Mouse (Mus musculus): Measurements from ENCODE around the gene Fkbp15. TPM values are rescaled to one million over a fixed set of nuclear protein-coding genes. Genes with fewer than 3 reads are reported as not detected.
A peak's percentile ranks its signal among the peaks of the same experiment; 100 is the strongest.

The Fkbp15 gene
- polyA plus RNA-seq, 1 experiment from 2014 or later: 19.6 TPM

DNA sequence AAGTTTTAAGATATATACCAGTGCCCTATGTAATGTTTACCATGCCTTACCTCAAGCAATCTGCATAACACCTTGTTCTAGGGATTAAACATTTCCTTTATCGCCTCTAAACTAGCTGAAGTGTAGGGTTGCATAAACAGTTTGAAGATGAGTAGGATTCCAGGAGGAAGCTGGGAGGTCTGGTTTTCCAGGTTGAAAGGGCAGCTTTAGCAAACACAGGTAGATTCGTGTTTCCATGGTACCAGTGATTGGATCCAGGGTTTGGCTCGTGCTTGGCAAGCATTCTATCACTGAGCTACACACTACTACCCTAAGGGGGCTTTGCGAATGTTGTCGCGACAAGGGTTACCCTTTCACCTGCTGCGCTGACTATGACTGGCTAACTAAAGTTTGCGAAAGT, 4.0 kb upstream of the Fkbp15 start:
- peaks cover 12% of the 10 kb centered on the region for H3K4me1 ChIP-seq
- WGBS: 96% methylated on average over 8 of the region's 8 CpGs
- H3K4me3 ChIP-seq: no peak overlapping the region

GRCm38 (mm10) chr4:62362437-62362836, 2.1 kb upstream of the Fkbp15 start:
- no peak overlapping the region for H3K4me3 ChIP-seq
- peaks cover 14% of the 10 kb centered on the region for H3K4me1 ChIP-seq
- H3K36me3 ChIP-seq: no peaks in the 10 kb centered on the region
- H3K27ac ChIP-seq: no peak overlapping the region
- no peaks in the 10 kb centered on the region for H3K27me3 ChIP-seq (ENCODE audit: low read depth, poor library complexity, severe bottlenecking)
- no peak for DNase-seq (ENCODE audit: low spot score)
- 91% methylated on average over 2 of the region's 2 CpGs for WGBS
- no peaks in the 10 kb centered on the region for H3K9me3 ChIP-seq (replicated peaks)

More for the DNA sequence above, 4.0 kb upstream of the Fkbp15 start:
- no peaks in the 10 kb centered on the region for H3K9me3 ChIP-seq (replicated peaks)
- no peaks in the 10 kb centered on the region for H3K36me3 ChIP-seq
- DNase-seq (ENCODE audit: low spot score): no peak
- H3K27me3 ChIP-seq (ENCODE audit: low read depth, poor library complexity, severe bottlenecking): no peaks in the 10 kb centered on the region
- no peak overlapping the region for H3K27ac ChIP-seq

GRCm38 (mm10) chr4:62361997-62362396, 1.6 kb upstream of the Fkbp15 start:
- H3K36me3 ChIP-seq: no peaks in the 10 kb centered on the region
- 86% methylated on average over 1 of the region's 1 CpGs for WGBS
- no peak overlapping the region for H3K27ac ChIP-seq
- no peak for DNase-seq (ENCODE audit: low spot score)
- peaks cover 14% of the 10 kb centered on the region for H3K4me1 ChIP-seq
- peak overlapping the region; percentile 72 for H3K4me3 ChIP-seq
- H3K9me3 ChIP-seq (replicated peaks): no peaks in the 10 kb centered on the region
- H3K27me3 ChIP-seq (ENCODE audit: low read depth, poor library complexity, severe bottlenecking): no peaks in the 10 kb centered on the region

GRCm38 (mm10) chr4:62361571-62361970, 1.2 kb upstream of the Fkbp15 start:
- H3K27ac ChIP-seq: no peak overlapping the region
- no peaks in the 10 kb centered on the region for H3K36me3 ChIP-seq
- no peaks in the 10 kb centered on the region for H3K27me3 ChIP-seq (ENCODE audit: low read depth, poor library complexity, severe bottlenecking)
- WGBS: 65% methylated on average over 6 of the region's 6 CpGs
- DNase-seq (ENCODE audit: low spot score): no peak
- H3K9me3 ChIP-seq (replicated peaks): no peaks in the 10 kb centered on the region
- H3K4me1 ChIP-seq: peaks cover 14% of the 10 kb centered on the region
- H3K4me3 ChIP-seq: peak overlapping the region; percentile 72

- under 1% methylated on average over 22 of the region's 22 CpGs for WGBS
- Histone ChIP-seq H3K27me3 (ENCODE audit: low read depth, poor library complexity, severe bottlenecking) (no peaks in the 10 kb centered on the region), H3K9me3 (replicated peaks) (no peaks in the 10 kb centered on the region), H3K36me3 (no peaks in the 10 kb centered on the region), H3K4me3 (peak overlapping the region; percentile 72), H3K27ac (peak overlapping the region; percentile 85), H3K4me1 (peaks cover 14% of the 10 kb centered on the region)
- no peak for DNase-seq (ENCODE audit: low spot score)
Measured at GRCm38 (mm10) chr4:62360805-62361455, 582 bp upstream of the Fkbp15 start.

GRCm38 (mm10) chr4:62359256-62359775, 1.0 kb downstream of the Fkbp15 start:
- H3K27ac ChIP-seq: no peak overlapping the region
- no peak for DNase-seq (ENCODE audit: low spot score)
- 51% methylated on average over 7 of the region's 7 CpGs for WGBS
- H3K27me3 ChIP-seq (ENCODE audit: low read depth, poor library complexity, severe bottlenecking): no peaks in the 10 kb centered on the region
- no peaks in the 10 kb centered on the region for H3K36me3 ChIP-seq
- peaks cover 14% of the 10 kb centered on the region for H3K4me1 ChIP-seq
- no peaks in the 10 kb centered on the region for H3K9me3 ChIP-seq (replicated peaks)
- H3K4me3 ChIP-seq: peak overlapping the region; percentile 72

- Histone ChIP-seq H3K4me3 (no peak overlapping the region), H3K27ac (no peak overlapping the region), H3K36me3 (no peaks in the 10 kb centered on the region), H3K4me1 (peaks cover 14% of the 10 kb centered on the region), H3K27me3 (ENCODE audit: low read depth, poor library complexity, severe bottlenecking) (no peaks in the 10 kb centered on the region), H3K9me3 (replicated peaks) (no peaks in the 10 kb centered on the region)
- WGBS: 89% methylated on average over 1 of the region's 1 CpGs
- no peak for DNase-seq (ENCODE audit: low spot score)
Measured at GRCm38 (mm10) chr4:62357631-62358148, 2.7 kb downstream of the Fkbp15 start.

GRCm38 (mm10) chr4:62349371-62349770, 11.0 kb downstream of the Fkbp15 start:
- no peak for DNase-seq (ENCODE audit: low spot score)
- H3K4me1 ChIP-seq: no peaks in the 10 kb centered on the region
- H3K27ac ChIP-seq: no peak overlapping the region
- no peak overlapping the region for H3K4me3 ChIP-seq
- H3K9me3 ChIP-seq (replicated peaks): no peaks in the 10 kb centered on the region
- 96% methylated on average over 2 of the region's 2 CpGs for WGBS
- peaks cover 16% of the 10 kb centered on the region for H3K36me3 ChIP-seq
- H3K27me3 ChIP-seq (ENCODE audit: low read depth, poor library complexity, severe bottlenecking): no peaks in the 10 kb centered on the region

DNA sequence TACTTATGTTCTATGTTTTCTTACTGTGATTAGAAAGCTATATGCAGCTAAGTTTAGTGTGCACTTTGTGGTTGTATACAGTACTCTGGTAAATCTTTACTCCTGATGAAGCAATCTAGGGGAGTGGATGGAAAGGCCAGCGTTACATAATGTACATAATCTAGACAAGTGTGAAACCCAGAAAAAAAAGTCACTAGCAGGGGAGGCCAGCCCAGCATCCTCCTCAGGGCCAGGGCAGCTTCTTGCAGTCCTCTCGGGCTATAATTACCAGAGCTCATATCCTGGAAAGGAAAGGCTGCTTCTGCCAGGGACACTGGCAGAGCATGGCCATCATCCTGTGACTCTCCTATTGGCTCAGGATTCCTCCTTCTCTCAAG, 12.0 kb downstream of the Fkbp15 start:
- no peak overlapping the region for H3K27ac ChIP-seq
- no peak for DNase-seq (ENCODE audit: low spot score)
- WGBS: 75% methylated on average over 2 of the region's 2 CpGs
- H3K36me3 ChIP-seq: peaks cover 23% of the 10 kb centered on the region
- H3K9me3 ChIP-seq (replicated peaks): no peaks in the 10 kb centered on the region
- H3K27me3 ChIP-seq (ENCODE audit: low read depth, poor library complexity, severe bottlenecking): no peaks in the 10 kb centered on the region
- no peaks in the 10 kb centered on the region for H3K4me1 ChIP-seq
- no peak overlapping the region for H3K4me3 ChIP-seq

- H3K36me3 ChIP-seq: peaks cover 23% of the 10 kb centered on the region
- H3K27me3 ChIP-seq (ENCODE audit: low read depth, poor library complexity, severe bottlenecking): no peaks in the 10 kb centered on the region
- 85% methylated on average over 9 of the region's 9 CpGs for WGBS
- no peak for DNase-seq (ENCODE audit: low spot score)
- H3K9me3 ChIP-seq (replicated peaks): no peaks in the 10 kb centered on the region
- H3K27ac ChIP-seq: no peak overlapping the region
- H3K4me1 ChIP-seq: no peaks in the 10 kb centered on the region
- no peak overlapping the region for H3K4me3 ChIP-seq
Measured at GRCm38 (mm10) chr4:62347605-62348328, 12.6 kb downstream of the Fkbp15 start.

DNA sequence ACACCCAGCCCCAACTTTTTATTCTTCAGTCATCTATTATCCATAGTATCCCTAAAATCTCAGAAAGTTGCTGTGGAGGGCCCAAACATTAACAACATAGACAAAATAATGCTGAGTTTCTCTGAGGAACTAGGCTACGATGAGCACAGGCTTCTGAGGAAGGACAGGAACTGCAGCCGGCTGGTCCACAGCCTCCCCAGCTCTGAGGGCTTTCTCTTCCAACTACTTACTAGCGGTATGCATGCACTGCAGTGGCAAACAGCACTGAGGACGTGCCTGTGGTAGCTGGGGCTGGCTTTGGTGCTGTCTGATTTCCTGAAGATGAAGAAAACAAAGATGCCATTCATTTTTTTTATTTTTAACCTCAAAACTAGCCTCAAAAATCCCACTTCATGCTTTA, 14.5 kb downstream of the Fkbp15 start:
- WGBS: 85% methylated on average over 4 of the region's 4 CpGs
- no peak overlapping the region for H3K4me3 ChIP-seq
- no peak for DNase-seq (ENCODE audit: low spot score)
- H3K27ac ChIP-seq: no peak overlapping the region
- no peaks in the 10 kb centered on the region for H3K9me3 ChIP-seq (replicated peaks)
- no peaks in the 10 kb centered on the region for H3K4me1 ChIP-seq
- H3K27me3 ChIP-seq (ENCODE audit: low read depth, poor library complexity, severe bottlenecking): no peaks in the 10 kb centered on the region
- H3K36me3 ChIP-seq: peaks cover 29% of the 10 kb centered on the region

DNA sequence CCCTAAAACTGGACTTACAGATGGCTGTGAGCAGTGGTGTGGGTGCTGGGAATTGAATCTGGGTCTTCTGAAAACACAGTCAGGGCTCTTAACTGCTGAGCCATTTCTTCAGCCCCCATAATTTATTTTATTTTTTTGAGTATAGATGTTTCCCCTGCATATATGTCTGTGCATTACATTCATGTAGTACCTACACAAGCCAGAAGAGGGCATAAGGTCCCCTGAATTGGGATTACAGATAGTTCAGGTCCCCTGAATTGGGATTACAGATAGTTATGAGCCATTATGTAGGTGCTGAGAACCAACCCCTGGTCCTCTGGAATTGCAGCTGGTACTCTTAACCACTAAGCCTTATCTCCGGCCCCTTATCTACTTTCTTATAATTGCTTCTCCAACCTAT, 16.3 kb downstream of the Fkbp15 start:
- H3K36me3 ChIP-seq: peaks cover 33% of the 10 kb centered on the region
- H3K4me3 ChIP-seq: no peak overlapping the region
- no peak for DNase-seq (ENCODE audit: low spot score)
- H3K27me3 ChIP-seq (ENCODE audit: low read depth, poor library complexity, severe bottlenecking): no peaks in the 10 kb centered on the region
- WGBS: 95% methylated on average over 1 of the region's 1 CpGs
- H3K9me3 ChIP-seq (replicated peaks): no peaks in the 10 kb centered on the region
- H3K4me1 ChIP-seq: no peaks in the 10 kb centered on the region
- no peak overlapping the region for H3K27ac ChIP-seq

DNA sequence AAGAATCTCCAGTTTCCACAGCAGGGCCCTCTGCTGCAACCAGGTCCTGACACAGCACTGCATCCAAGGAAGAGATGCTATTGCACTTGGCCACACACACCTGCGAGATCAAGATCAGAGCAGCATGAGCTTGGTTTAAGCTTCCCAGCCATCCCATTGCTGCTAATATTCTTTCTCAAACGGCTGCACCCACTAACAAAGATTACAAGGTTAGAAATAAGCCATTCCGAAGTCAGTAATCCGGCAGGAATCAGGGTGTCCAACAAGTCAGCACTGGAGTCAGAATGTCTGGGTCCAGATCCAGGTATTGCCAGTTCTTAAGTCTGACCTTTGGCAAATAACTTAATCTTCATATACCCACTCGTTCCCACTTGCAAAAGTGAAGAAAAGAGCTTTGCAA, 21.8 kb downstream of the Fkbp15 start:
- Histone ChIP-seq H3K36me3 (peaks cover 36% of the 10 kb centered on the region), H3K4me3 (no peak overlapping the region), H3K27ac (no peak overlapping the region), H3K27me3 (ENCODE audit: low read depth, poor library complexity, severe bottlenecking) (no peaks in the 10 kb centered on the region), H3K4me1 (no peaks in the 10 kb centered on the region), H3K9me3 (replicated peaks) (no peaks in the 10 kb centered on the region)
- no peak for DNase-seq (ENCODE audit: low spot score)
- 89% methylated on average over 5 of the region's 5 CpGs for WGBS
